Mouse (Mus musculus) kidney, adult 18-20 months (tissue): ENCODE measurements around the gene Vash1.

ENCODE experiments used
- DNase-seq: peaks from one replicate; pipeline ENCODE4 v3.0.0; 2021

Gene Vash1

GRCm38 (mm10) chr12:86678591-86679545 is at the start of gene Vash1:
Gene Vash1 (plus strand): TSS chr12:86678700.
- peak; percentile 65 for DNase-seq

- no peak for DNase-seq
Measured at GRCm38 (mm10) chr12:86628783-86629172, 49.7 kb upstream of the Vash1 start.

DNA sequence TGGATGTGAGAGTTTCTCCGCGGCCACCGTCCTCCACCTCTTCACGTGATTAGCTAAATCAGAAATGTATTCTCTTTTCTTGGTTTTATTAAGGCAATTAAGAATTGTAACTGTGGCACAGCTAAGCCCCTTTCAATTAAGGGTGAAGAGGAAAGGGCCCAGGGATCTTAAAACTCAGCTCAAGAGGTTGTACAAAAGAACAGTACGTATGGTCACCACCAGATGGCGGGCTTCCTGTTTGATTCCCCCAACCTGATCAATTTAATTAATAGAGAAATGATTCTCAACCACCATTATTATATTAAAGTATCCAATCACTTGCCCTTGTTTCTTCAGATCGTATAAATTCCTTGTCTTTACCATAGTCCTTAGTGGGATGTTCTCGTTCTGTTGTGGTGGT is 36.7 kb upstream of the Vash1 start:
- no peak for DNase-seq

GRCm38 (mm10) chr12:86644512-86645273 is 33.8 kb upstream of the Vash1 start:
- DNase-seq: no peak

DNA sequence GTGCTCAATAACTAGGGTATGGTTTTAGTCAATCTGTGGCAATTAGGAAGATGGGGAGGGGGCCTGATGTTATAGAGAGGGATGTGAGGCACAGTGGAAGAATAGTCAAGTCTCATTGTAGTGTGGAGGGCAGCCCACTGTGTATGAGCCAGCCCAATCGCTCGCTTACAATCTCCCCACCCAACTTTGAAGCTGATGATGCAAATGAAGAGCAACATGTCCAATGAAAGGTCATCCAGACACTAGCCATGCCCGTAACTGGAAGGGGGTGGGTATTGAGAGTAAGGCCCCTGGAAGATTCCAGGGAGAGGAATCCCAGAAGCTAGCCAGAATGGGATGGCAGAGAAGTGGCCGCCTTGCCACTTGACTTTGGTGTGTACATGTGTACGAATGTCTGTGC is 33.0 kb upstream of the Vash1 start:
- DNase-seq: no peak

GRCm38 (mm10) chr12:86646831-86647230 is 31.7 kb upstream of the Vash1 start:
- no peak for DNase-seq

DNA sequence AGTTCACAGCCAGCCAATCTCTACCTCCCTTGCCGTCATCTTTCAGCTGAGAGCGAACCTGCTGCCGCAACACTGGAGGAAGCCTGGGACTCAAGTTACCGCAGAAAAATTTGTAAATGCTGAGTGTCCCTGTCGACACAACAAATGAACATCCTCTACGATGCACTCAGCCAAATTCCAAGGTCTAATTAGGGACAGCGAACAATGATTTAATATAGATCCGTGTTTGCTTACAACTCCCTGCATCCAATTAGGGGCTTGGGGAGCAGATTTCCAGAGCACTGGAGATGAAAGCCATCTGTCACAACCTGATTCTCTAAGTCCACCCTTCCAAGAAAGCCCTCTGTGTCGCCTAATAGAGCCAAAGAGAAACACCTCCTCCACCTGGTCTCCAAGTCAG is 31.2 kb upstream of the Vash1 start:
- DNase-seq: no peak

DNA sequence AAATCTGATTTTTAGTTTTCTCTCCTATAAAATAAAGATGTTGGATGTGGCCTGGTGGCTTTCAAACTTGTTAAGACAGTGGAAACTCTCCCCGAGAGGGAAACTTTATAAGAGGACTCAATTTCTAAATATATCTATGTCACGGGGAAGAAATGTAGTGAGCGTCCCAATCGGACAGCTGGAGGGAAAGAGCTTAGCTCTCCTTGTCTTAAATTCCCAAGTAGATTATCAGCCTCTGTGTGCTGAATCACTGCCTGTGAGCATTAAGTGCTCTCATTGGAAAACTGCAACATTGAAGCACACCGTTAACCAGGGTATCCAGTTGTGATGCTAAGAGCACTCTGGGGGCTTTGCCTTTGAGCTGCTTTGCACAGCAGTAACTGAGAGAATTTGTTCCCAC is 30.8 kb upstream of the Vash1 start:
- no peak for DNase-seq

- DNase-seq: no peak
Measured at GRCm38 (mm10) chr12:86648489-86648888, 30.0 kb upstream of the Vash1 start.

- DNase-seq: no peak
Measured at GRCm38 (mm10) chr12:86651301-86651860, 27.1 kb upstream of the Vash1 start.

DNA sequence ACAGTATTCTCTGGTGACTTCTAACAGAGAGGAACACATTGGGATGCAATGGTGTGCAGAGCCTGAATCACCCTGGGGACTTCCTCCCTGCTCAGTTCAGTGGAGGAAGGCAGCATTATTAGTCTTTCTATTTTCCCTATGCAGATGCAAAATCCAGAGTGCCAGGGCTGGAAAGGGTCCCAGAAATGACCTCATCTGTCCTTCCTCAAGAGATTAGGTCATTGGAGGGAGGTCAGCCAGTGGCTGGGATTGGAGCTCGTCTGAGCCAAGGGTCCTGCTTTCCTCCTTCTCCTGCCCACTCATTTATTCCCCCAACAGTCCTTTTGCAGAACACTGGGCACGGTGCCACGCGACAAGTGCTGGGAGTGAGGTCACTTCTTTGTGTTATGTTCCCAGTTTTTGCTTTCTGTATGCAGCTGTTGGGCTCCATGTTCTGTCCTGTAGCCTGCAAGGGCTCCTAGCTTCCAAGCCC is 25.9 kb upstream of the Vash1 start:
- DNase-seq: peak; percentile 41

DNA sequence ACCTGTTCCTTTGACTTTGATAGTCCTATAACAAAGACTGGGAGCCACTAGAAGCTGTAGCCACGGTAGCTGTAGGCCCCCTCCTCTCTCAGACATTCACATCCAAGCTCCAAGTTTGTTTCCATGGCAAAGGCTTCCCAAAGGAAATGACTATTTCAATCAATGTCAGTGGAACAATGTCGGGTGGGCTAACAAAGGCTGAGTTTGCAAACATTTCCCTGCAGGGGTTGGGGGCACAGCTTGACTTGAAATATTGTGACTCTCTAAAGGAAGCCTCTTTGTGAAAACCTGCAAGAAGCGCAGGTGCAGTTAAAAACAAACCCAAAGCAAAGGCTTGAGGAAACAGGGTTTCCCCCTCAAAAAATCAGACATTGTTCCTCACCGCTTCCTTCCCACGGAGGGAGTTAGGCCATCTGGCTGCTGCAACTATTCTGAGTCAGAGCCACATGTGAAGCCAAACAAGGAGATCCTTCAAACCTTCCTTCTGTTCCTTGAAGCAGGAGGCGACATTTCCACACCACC is 19.0 kb upstream of the Vash1 start:
- no peak for DNase-seq

GRCm38 (mm10) chr12:86660466-86660865 is 18.0 kb upstream of the Vash1 start:
- no peak for DNase-seq

GRCm38 (mm10) chr12:86665656-86666055 is 12.8 kb upstream of the Vash1 start:
- no peak for DNase-seq

- DNase-seq: no peak
Measured at GRCm38 (mm10) chr12:86668404-86668803, 10.1 kb upstream of the Vash1 start.

- no peak for DNase-seq
Measured at GRCm38 (mm10) chr12:86672105-86672504, 6.4 kb upstream of the Vash1 start.

DNA sequence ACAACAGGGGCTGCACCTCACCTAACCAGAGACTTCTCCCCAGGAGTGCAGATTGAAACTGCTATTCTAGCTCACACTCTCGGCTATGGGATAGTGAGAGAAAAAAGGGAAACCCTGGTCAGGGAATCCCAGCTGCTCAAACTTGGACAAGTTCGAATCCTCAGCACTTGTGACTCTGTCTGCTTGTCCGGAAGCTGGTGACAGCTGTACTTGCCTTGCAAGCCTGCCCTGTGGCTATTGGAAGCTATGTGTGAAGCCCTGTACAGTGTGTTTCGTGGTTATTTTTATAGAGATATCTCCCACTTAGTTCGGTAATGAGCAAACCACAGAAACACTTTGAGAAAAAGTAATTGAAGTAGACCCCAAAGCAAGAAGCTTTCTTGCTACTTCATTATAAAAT is 6.0 kb upstream of the Vash1 start:
- DNase-seq: no peak

GRCm38 (mm10) chr12:86679546-86679930 is 1.0 kb downstream of the Vash1 start:
- no peak for DNase-seq

DNA sequence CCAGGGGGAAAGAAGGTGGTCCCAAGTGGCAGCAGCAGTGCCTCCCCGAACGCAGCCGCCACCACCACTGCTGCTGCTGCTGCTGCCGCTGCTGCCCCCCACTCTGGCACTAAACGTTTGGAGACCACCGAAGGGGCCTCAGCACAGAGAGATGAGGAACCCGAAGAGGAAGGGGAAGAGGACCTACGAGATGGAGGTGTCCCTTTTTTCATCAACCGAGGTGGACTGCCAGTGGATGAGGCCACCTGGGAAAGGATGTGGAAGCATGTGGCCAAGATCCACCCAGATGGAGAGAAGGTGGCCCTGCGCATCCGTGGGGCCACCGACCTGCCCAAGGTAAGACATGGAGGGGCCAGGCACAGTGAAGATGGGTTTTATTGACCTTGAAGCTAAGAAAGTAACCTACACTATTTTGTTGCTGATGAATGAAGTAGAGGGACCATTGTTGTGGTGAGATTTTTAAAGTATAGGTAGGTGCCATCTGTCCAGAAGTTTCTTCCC is 1.5 kb downstream of the Vash1 start:
- no peak for DNase-seq

DNA sequence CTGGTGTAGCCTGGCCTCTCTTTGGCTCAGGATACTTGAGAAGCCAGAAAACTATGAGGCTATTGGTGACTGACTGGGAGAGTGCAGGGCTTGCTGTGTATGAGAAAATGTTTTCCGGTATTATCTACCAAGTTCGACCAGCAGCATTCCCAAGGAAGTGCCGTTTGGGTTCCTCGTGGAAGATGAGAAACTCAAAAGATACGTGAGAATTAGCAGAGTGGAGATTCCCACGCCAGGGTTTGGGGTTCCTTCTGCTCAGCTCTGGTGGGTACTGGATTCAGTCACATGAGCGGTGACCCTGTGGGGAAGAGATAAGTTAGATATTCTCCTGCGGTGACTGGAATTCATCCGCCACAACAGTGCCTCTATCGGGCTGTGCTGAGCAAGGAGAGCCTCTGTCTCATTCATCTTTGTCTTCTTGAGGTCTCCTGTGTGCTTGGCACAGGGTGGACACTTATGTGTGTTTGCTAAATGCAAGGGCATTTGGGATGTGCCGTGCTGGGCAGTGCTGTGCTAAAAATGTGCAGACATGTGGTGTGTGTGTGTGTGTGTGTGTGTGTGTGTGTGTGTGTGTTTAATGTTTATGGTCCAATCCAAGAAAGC is 2.2 kb downstream of the Vash1 start:
- no peak for DNase-seq

DNA sequence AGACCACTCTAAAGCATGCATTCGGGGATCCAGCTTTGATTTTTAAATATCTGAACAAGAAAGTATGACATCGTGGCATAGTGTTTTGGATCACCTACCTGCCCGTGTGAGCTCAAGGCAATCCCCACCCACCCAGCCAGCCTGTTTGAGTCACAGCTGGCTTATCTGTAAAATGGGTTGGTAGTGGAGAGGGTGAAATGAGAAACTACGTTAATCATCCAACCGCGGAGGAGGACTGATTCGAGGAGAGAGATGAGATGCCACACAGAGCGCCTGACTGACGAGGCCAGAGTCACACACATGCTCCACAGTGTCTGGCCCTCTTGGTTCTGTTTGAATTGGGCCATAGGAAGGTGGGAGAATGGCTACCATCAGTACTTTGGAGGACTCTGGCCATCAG is 3.1 kb downstream of the Vash1 start:
- no peak for DNase-seq

DNA sequence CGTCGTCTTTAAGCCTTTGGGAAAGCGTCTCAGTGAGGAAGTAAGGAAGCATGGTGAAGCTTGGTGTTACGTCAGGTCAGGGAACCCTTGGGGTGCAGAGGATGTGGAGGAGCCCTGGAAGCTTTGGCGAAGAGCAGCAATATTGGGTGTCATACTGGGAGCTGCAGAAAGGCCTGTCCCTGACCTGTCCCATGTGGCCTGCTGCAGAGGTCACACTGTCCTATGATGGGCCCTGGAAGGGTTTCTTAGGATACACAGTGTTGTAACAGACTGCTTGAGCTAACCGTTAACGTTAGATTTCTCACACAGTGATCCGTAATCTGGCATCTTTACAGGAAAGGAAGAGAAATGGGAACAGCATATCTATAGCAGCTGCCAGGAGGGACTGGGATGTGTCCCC is 3.7 kb downstream of the Vash1 start:
- DNase-seq: no peak

DNA sequence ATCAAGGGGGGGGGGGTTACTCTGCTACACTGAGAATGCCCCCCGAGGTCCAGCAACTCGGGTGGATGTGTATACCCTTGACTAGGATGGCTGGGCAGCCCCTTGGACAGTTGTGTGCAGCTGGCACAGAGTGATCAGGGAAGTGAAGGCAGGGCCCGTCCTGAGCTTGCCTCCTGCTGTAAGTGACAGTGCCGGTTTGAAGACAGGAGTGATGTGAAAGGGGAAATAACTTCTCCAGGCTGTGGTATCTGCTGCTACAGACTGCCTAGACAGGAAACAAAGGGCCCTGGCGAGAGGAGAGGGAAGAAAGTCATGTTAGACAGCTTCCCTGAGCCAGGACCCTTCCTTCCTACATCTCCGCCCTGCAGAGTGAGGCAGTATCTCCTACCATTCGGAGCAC is 5.2 kb downstream of the Vash1 start:
- no peak for DNase-seq
